Mouse (Mus musculus) embryonic fibroblast, embryonic 13.5 days (primary cell): ENCODE results near the gene Eva1c.

Source experiments
- CTCF ChIP-seq: IDR thresholded peaks from 2 replicates; pipeline ENCODE4 v1.5.1; 2011; ENCODE audit warnings: mild to moderate bottlenecking, control low read depth, low read length, moderate library complexity, borderline replicate concordance; ENCODE audit not compliant: insufficient read depth
- POLR2A ChIP-seq: IDR thresholded peaks from 2 replicates; pipeline ENCODE4 v1.6.1; 2011; ENCODE audit warnings: low read depth, mild to moderate bottlenecking, control low read depth, low read length, moderate library complexity

- peak; percentile 91 for TF ChIP-seq CTCF
- TF ChIP-seq POLR2A, result no peak
These were observed 98.9 kb downstream of the Eva1c start for GRCm38 (mm10) chr16:90925461-90925860.
